Mouse (Mus musculus) splenic B cell, adult 2 months (primary cell): Measurements from ENCODE around the gene Gm10717.
"Not testable (repeated sequence)": the region's sequence is repeated elsewhere in the genome, so short reads cannot be mapped to it uniquely, and the experiment has no call there.

Experiments
- DNase-seq: peaks from one replicate; pipeline ENCODE4 v3.0.0-alpha.2; 2011; ENCODE audit warnings: low read depth, low spot score
- H3K27me3 ChIP-seq: 2 replicates; pipeline ENCODE4 v1.6.1; 2012; ENCODE audit warnings: mild to moderate bottlenecking, low read length, moderate library complexity, mixed read lengths; ENCODE audit not compliant: control insufficient read depth, poor library complexity, insufficient read depth, severe bottlenecking
- H3K36me3 ChIP-seq: 2 replicates; pipeline ENCODE4 v1.6.1; 2012; ENCODE audit warnings: mild to moderate bottlenecking, low read length, moderate library complexity, mixed read lengths; ENCODE audit not compliant: control insufficient read depth, poor library complexity, insufficient read depth, severe bottlenecking

Gene Gm10717

GRCm38 (mm10) chr9:3038161-3038560 lies 12.9 kb downstream of the Gm10717 start:
- not testable (repeated sequence) for H3K27me3 ChIP-seq, H3K36me3 ChIP-seq
- DNase-seq = peak; percentile 28
